Mouse (Mus musculus): ENCODE data around the gene Hk2. TPM values are rescaled to one million over a fixed set of nuclear protein-coding genes. Genes with fewer than 3 reads are reported as not detected.

The Hk2 gene
- polyA plus RNA-seq, 1 experiment from 2014 or later = 3.5 TPM

DNA sequence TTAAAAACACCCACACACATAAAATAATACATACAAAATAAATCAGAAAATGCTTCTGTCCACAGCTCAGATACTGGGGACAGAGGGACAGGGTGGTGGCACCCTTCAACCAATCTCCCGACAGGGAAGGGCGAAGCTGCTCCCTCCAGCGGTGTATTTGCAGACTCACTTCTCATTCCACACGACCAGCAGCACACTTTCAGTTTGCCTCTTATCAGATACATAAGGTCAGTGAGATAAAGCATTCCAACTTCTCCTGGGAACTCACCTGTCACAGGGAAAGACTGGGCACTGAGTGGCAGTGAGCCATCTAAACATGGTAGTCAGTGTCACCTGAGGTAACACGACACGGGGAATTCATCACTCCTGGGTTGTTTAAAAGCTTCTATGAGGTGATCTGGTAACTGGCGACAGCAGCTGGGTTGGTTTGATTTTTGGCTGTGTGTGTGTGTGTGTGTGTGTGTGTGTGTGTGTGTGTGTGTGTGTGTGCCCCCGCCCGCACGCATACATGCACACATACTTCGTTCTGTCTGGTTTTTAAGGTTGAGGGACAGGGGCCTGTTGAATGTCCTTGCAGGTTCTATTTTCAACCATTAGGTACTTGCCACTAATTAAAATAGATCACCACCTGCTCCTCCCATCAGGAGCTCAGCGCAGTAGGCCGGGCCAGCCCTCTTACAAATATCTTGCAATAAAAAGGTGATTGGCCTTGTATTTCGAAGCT, 20.5 kb downstream of the Hk2 start:
- WGBS = 94% methylated on average over 14 of the region's 14 CpGs
- no peak for ATAC-seq (ENCODE audit: low FRiP score, low read depth)

DNA sequence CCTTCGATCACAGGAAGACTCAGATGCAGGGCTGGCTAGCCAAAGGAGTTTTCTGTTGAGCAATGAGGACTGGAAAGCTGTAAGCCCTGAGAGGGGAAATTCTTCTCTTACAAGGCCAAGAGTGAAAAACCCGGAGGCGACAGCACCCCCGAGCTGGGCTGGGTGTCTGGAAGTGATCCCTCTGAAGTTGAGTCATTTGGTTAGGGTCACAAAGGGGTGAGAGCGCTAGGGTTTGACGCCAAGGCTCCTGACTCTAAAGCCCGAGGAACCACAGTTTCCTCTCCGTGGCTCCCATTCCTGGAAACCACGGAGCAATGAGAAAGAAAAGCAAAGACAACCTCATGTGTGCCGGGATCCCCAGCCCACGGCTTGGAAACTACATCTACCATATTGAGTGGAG, 21.2 kb downstream of the Hk2 start:
- Histone ChIP-seq H3K27me3 (no peaks in the 10 kb centered on the region), H3K27ac (replicated peaks) (no peak overlapping the region), H3K9me3 (no peaks in the 10 kb centered on the region), H3K4me2 (no peak overlapping the region), H3K4me1 (replicated peaks) (no peaks in the 10 kb centered on the region; the same call in 1 of the 2 replicates), H3K36me3 (no peaks in the 10 kb centered on the region), H3K4me3 (no peak overlapping the region), H3K9ac (no peak overlapping the region)
- WGBS = 82% methylated on average over 11 of the region's 11 CpGs
- ATAC-seq (ENCODE audit: low FRiP score, low read depth) = no peak

More for the DNA sequence above, 20.5 kb downstream of the Hk2 start:
- Histone ChIP-seq H3K36me3 (no peaks in the 10 kb centered on the region), H3K27me3 (no peaks in the 10 kb centered on the region), H3K9ac (no peak overlapping the region), H3K4me1 (replicated peaks) (no peaks in the 10 kb centered on the region; the same call in 1 of the 2 replicates), H3K4me3 (no peak overlapping the region), H3K4me2 (no peak overlapping the region), H3K9me3 (no peaks in the 10 kb centered on the region), H3K27ac (replicated peaks) (no peak overlapping the region)

DNA sequence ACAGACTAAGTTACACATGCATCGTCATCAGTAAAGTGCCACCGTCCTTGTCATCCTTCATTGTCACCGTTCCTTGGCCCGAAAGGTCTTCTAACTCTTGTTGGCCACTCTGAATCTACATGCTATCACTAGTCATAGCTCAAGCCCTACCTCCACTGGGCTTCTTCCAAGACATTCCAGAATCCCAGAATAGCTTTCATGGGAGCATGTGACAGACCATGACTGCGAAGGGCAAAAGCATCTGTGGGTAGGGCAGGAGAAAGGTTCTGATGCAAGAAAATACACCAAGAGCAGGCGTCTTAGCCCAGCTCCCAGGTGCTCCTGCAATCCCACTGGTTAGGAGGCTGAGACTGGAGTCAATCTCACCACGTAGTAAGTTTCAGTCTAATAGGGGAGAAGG, 22.5 kb downstream of the Hk2 start:
- Histone ChIP-seq H3K27ac (replicated peaks) (no peak overlapping the region), H3K4me3 (no peak overlapping the region), H3K36me3 (no peaks in the 10 kb centered on the region), H3K4me1 (replicated peaks) (no peaks in the 10 kb centered on the region; the same call in 1 of the 2 replicates), H3K4me2 (no peak overlapping the region), H3K9me3 (no peaks in the 10 kb centered on the region), H3K9ac (no peak overlapping the region), H3K27me3 (no peaks in the 10 kb centered on the region)
- 97% methylated on average over 7 of the region's 7 CpGs for WGBS
- ATAC-seq (ENCODE audit: low FRiP score, low read depth) = no peak

DNA sequence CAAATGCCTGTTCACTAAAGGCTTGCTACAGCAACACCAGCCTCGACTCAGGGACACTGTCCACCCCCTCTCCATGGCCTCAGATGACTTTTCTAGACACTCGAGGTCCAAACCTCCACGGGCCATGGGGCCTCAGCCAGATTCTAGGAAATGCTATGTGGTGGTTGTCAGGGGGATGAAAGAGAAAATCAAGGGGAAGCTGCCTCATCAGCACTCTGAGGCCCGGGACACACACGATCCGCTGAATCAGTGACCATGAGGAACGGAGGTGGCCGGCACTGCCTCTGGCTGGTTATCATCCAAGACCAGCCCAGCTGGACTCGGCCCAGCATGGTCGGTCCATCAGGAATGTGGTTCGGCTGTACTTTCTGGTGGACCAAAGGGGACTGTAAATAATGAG, 23.2 kb downstream of the Hk2 start:
- no peak overlapping the region for H3K27ac ChIP-seq (replicated peaks)
- no peak overlapping the region for H3K4me2 ChIP-seq
- no peaks in the 10 kb centered on the region for H3K27me3 ChIP-seq
- 81% methylated on average over 11 of the region's 11 CpGs for WGBS
- no peaks in the 10 kb centered on the region for H3K36me3 ChIP-seq
- no peaks in the 10 kb centered on the region for H3K4me1 ChIP-seq (replicated peaks)
- H3K9ac ChIP-seq = no peak overlapping the region
- ATAC-seq (ENCODE audit: low FRiP score, low read depth) = no peak
- no peaks in the 10 kb centered on the region for H3K9me3 ChIP-seq
- no peak overlapping the region for H3K4me3 ChIP-seq

DNA sequence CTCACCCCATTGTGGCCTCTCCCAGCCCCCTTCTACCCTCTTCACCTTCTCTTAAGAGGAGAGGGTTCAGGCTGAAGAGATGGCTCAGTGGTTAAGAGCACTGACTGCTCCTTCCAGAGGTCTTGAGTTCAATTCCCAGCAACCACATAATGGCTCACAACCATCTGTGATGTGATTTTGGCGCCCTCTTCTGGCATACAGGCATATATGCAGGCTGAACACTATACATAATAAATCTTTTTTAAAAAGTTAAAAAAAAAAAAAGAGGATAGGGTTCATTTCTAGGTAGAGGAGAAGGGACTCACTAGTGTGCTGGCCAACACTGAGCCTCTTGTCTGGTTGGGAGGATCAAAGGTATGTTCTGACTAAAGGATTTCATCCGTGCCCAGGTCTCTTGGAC, 24.2 kb downstream of the Hk2 start:
- Histone ChIP-seq H3K36me3 (no peaks in the 10 kb centered on the region), H3K4me2 (no peak overlapping the region), H3K9ac (no peak overlapping the region), H3K27ac (replicated peaks) (no peak overlapping the region), H3K4me3 (no peak overlapping the region), H3K27me3 (no peaks in the 10 kb centered on the region), H3K9me3 (no peaks in the 10 kb centered on the region), H3K4me1 (replicated peaks) (no peaks in the 10 kb centered on the region)
- ATAC-seq (ENCODE audit: low FRiP score, low read depth) = no peak
- 68% methylated on average over 2 of the region's 2 CpGs for WGBS

DNA sequence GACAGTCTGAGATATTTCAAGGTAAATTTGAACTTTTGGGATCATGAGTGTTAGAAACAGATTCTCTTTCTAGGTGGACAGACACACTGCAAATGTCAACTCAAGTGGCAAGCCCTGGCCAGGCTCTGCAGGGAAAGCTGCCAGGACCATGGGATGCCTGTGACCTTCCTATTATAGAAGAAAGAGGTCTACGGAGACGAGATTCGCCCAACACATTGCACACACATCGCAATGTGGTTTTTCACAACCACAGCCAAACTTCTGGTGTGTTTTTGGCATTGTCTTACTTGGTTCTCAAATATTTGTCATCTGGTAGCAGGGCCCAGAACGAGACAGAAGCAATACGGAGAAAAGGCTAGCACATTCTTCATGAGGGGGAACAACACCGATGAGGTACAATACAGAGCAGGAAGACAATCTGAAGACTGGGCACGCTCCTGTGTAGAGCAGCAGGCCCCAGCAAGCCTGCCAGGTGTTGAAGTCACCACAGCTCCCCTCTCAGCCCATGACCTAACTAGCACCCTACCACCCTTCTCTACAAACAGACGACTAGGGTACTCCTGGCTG, 26.1 kb downstream of the Hk2 start:
- H3K9ac ChIP-seq = no peak overlapping the region
- no peaks in the 10 kb centered on the region for H3K9me3 ChIP-seq
- ATAC-seq (ENCODE audit: low FRiP score, low read depth) = no peak
- H3K27me3 ChIP-seq = no peaks in the 10 kb centered on the region
- no peak overlapping the region for H3K27ac ChIP-seq (replicated peaks)
- no peak overlapping the region for H3K4me3 ChIP-seq
- 91% methylated on average over 9 of the region's 9 CpGs for WGBS
- H3K36me3 ChIP-seq = no peaks in the 10 kb centered on the region
- no peaks in the 10 kb centered on the region for H3K4me1 ChIP-seq (replicated peaks)
- no peak overlapping the region for H3K4me2 ChIP-seq

DNA sequence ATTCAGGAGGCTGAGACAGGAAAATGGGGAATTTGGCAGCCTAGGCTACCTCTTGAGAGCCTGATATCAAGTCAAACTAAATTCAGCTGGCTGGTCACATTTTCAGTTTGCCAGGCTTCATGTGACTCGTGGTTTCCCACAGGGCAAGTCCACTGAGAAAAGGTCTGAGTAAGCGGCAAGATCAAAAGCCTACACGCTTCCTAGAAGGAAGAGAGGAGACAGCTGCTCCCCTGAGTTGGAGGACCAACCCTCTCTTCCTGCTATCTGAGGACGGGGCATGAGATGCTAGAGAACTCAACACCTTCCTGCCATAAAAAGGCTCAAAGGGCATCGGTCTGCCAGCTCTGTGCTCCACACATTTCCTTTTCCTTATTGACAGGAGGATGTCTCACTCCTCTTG, 27.2 kb downstream of the Hk2 start:
- H3K36me3 ChIP-seq = no peaks in the 10 kb centered on the region
- no peak overlapping the region for H3K4me3 ChIP-seq
- no peaks in the 10 kb centered on the region for H3K4me1 ChIP-seq (replicated peaks)
- H3K27me3 ChIP-seq = no peaks in the 10 kb centered on the region
- no peaks in the 10 kb centered on the region for H3K9me3 ChIP-seq
- H3K27ac ChIP-seq (replicated peaks) = no peak overlapping the region
- no peak overlapping the region for H3K4me2 ChIP-seq
- H3K9ac ChIP-seq = no peak overlapping the region
- no peak for ATAC-seq (ENCODE audit: low FRiP score, low read depth)
- 80% methylated on average over 5 of the region's 5 CpGs for WGBS

DNA sequence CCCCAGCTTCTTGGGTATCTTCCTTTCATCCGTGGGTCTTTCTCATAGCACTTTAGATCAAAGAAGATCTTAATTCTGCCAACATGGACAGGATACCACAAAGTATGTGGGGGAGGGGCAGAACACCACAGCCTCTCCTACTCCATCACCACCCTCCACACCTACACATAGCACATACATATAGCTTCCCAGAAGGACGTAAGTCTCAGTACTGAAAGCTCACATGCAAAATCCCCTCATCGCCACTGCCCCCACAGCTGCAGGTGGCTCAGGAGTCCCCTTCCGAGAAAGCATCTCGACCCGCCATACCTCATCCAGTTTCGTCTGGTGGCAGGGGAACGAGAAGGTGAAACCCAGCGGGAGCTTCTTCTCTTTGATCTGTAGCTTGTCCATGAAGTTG, 29.7 kb downstream of the Hk2 start:
- H3K4me3 ChIP-seq = no peak overlapping the region
- 97% methylated on average over 9 of the region's 9 CpGs for WGBS
- no peak for ATAC-seq (ENCODE audit: low FRiP score, low read depth)
- H3K27me3 ChIP-seq = no peaks in the 10 kb centered on the region
- H3K36me3 ChIP-seq = no peaks in the 10 kb centered on the region
- no peaks in the 10 kb centered on the region for H3K9me3 ChIP-seq
- no peak overlapping the region for H3K9ac ChIP-seq
- H3K27ac ChIP-seq (replicated peaks) = no peak overlapping the region
- peaks cover 3% of the 10 kb centered on the region; the same call in 1 of the 2 replicates for H3K4me1 ChIP-seq (replicated peaks)
- no peak overlapping the region for H3K4me2 ChIP-seq

DNA sequence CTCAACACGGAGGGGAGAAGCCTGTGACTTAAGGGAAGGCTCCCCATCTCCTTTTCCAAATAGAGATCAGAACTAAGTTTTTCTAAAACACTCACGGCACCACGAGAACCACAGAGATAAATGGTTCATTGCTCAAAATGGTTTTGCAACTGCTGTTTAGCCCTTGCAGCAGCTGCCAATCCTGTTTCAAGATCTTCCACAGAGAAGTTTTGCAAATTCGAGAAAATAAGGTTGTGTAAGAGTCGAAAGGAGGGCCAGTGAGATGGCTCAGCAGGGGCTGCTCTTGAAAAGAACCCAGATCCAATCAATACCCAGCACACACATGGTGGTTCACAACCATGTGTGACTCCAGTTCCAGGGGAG, 32.8 kb downstream of the Hk2 start:
- H3K36me3 ChIP-seq = no peaks in the 10 kb centered on the region
- H3K27ac ChIP-seq (replicated peaks) = no peak overlapping the region
- no peaks in the 10 kb centered on the region for H3K9me3 ChIP-seq
- no peak overlapping the region for H3K4me3 ChIP-seq
- H3K9ac ChIP-seq = no peak overlapping the region
- H3K4me2 ChIP-seq = no peak overlapping the region
- ATAC-seq (ENCODE audit: low FRiP score, low read depth) = no peak
- peaks cover 3% of the 10 kb centered on the region; the same call in 1 of the 2 replicates for H3K4me1 ChIP-seq (replicated peaks)
- no peaks in the 10 kb centered on the region for H3K27me3 ChIP-seq
- WGBS = 83% methylated on average over 5 of the region's 5 CpGs

DNA sequence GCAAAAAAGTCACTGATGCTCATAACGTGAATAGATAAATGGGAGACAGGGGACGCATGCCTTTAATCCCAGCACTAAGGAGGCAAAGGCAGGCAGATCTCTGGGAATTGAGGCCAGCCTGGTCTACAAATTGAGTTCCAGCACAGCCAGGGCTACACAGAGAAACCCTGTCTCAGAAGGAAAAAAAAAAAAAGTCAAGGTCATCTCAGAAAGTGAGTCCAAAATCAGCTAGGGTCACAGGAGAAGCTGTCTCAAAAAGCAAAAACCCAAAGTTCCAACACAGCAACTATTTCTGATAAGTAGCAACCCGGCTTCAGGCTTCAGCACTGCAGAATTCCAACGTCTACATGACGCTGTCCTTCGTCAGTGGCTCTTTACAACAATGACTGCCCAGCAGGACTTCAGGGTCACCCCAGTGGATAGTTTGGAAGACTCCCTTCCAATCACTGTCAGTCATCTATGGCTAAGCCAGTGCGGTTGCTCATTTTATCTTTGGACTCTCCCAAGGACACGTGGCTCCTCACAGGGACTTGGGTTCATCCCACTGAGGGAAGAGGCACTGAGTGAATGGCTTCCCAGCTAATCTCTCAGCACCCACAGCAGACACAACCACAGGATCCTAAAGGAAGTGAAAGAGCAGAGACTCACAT, 33.3 kb downstream of the Hk2 start:
- Histone ChIP-seq H3K27ac (replicated peaks) (no peak overlapping the region), H3K36me3 (no peaks in the 10 kb centered on the region), H3K9me3 (no peaks in the 10 kb centered on the region), H3K4me2 (no peak overlapping the region), H3K4me3 (no peak overlapping the region), H3K9ac (no peak overlapping the region), H3K4me1 (replicated peaks) (peaks cover 3% of the 10 kb centered on the region; the same call in 1 of the 2 replicates), H3K27me3 (no peaks in the 10 kb centered on the region)
- no peak for ATAC-seq (ENCODE audit: low FRiP score, low read depth)
- 79% methylated on average over 8 of the region's 8 CpGs for WGBS

DNA sequence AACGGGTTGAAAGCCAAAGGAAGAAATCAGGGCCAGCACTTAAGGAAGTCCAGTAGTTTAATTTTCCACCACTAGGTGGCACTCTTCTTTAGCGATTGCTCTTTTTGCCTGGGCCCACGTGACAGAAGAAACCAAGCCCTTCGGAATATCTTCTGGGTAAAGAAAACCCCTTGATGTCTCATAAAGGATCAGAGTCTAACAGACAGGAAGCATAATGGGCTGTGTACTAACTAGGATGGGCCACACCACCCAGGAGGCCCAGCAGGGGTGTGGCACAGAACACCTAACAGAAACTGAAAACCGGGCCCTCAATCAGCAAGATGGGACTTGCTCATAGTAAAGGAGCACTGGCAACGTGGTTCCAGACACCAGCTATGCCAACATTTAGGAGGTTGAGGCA, 34.0 kb downstream of the Hk2 start:
- no peaks in the 10 kb centered on the region for H3K36me3 ChIP-seq
- 33% methylated on average over 6 of the region's 6 CpGs for WGBS
- H3K9me3 ChIP-seq = no peaks in the 10 kb centered on the region
- ATAC-seq (ENCODE audit: low FRiP score, low read depth) = peak; percentile 40
- H3K4me1 ChIP-seq (replicated peaks) = peaks cover 3% of the 10 kb centered on the region; the same call in 1 of the 2 replicates
- H3K4me2 ChIP-seq = peak overlapping the region; percentile 34; the same call in 1 of the 2 replicates
- no peaks in the 10 kb centered on the region for H3K27me3 ChIP-seq
- no peak overlapping the region for H3K27ac ChIP-seq (replicated peaks)
- no peak overlapping the region for H3K9ac ChIP-seq
- no peak overlapping the region for H3K4me3 ChIP-seq
